Mouse (Mus musculus): ENCODE data around the gene Fam214a. TPM values are rescaled to one million over a fixed set of nuclear protein-coding genes. Genes with fewer than 3 reads are reported as not detected.

Fam214a gene
- polyA plus RNA-seq, 1 experiment from 2014 or later, result 6.4 TPM

- TF ChIP-seq EP300 (IDR thresholded peaks at IDR 0.05; ENCODE audit: low read depth) (no peak), CTCF (IDR thresholded peaks at IDR 0.05; ENCODE audit: low read depth) (no peak)
- DNase-seq, result no peak
- H3K36me3 ChIP-seq (replicated peaks; ENCODE audit: insufficient read depth, low read length), result peaks cover 23% of the 10 kb centered on the region
- no peaks in the 10 kb centered on the region for H3K9me3 ChIP-seq (ENCODE audit: low read length)
- H3K27me3 ChIP-seq (ENCODE audit: insufficient read depth, low read length), result no peaks in the 10 kb centered on the region
- no peak overlapping the region for H3K27ac ChIP-seq (ENCODE audit: low read depth)
- no peak for ATAC-seq
- H3K9ac ChIP-seq (replicated peaks), result no peak overlapping the region
- no peak overlapping the region for H3K4me2 ChIP-seq (ENCODE audit: low read depth, low read length)
- H3K4me1 ChIP-seq (ENCODE audit: insufficient read depth), result peaks cover 3% of the 10 kb centered on the region; the same call in 1 of the 2 replicates
- H3K4me3 ChIP-seq (ENCODE audit: low read depth, low read length), result no peak overlapping the region
- 88% methylated on average over 3 of the region's 3 CpGs for WGBS (ENCODE audit: insufficient replicate concordance)
Measured at GRCm38 (mm10) chr9:75019592-75019991, 66.9 kb downstream of the Fam214a start.

- DNase-seq (no peak), ATAC-seq (no peak)
- peaks cover 3% of the 10 kb centered on the region; the same call in 1 of the 2 replicates for H3K4me1 ChIP-seq (ENCODE audit: insufficient read depth)
- no peaks in the 10 kb centered on the region for H3K27me3 ChIP-seq (ENCODE audit: insufficient read depth, low read length)
- H3K36me3 ChIP-seq (replicated peaks; ENCODE audit: insufficient read depth, low read length), result peaks cover 24% of the 10 kb centered on the region
- no peak overlapping the region for H3K9ac ChIP-seq (replicated peaks)
- no peak for TF ChIP-seq EP300 (IDR thresholded peaks at IDR 0.05; ENCODE audit: low read depth)
- no peak for TF ChIP-seq CTCF (IDR thresholded peaks at IDR 0.05; ENCODE audit: low read depth)
- no peak overlapping the region for H3K4me2 ChIP-seq (ENCODE audit: low read depth, low read length)
- no peak overlapping the region for H3K4me3 ChIP-seq (ENCODE audit: low read depth, low read length)
- no peaks in the 10 kb centered on the region for H3K9me3 ChIP-seq (ENCODE audit: low read length)
- WGBS (ENCODE audit: insufficient replicate concordance), result 74% methylated on average over 4 of the region's 4 CpGs
- H3K27ac ChIP-seq (ENCODE audit: low read depth), result no peak overlapping the region
Measured at GRCm38 (mm10) chr9:75020561-75020960, 67.9 kb downstream of the Fam214a start.

GRCm38 (mm10) chr9:75022546-75022945 is 69.9 kb downstream of the Fam214a start:
- Histone ChIP-seq H3K4me3 (ENCODE audit: low read depth, low read length) (no peak overlapping the region), H3K9ac (replicated peaks) (no peak overlapping the region), H3K4me2 (ENCODE audit: low read depth, low read length) (no peak overlapping the region), H3K27ac (ENCODE audit: low read depth) (0 out of 2 replicates have a peak overlapping the region, but pooled peaks have one; percentile 31), H3K9me3 (ENCODE audit: low read length) (no peaks in the 10 kb centered on the region), H3K36me3 (replicated peaks; ENCODE audit: insufficient read depth, low read length) (peaks cover 18% of the 10 kb centered on the region; the same call in 1 of the 2 replicates), H3K27me3 (ENCODE audit: insufficient read depth, low read length) (no peaks in the 10 kb centered on the region), H3K4me1 (ENCODE audit: insufficient read depth) (peaks cover 3% of the 10 kb centered on the region; the same call in 1 of the 2 replicates)
- no peak for TF ChIP-seq EP300 (IDR thresholded peaks at IDR 0.05; ENCODE audit: low read depth)
- no peak for TF ChIP-seq CTCF (IDR thresholded peaks at IDR 0.05; ENCODE audit: low read depth)
- WGBS (ENCODE audit: insufficient replicate concordance), result 78% methylated on average over 7 of the region's 7 CpGs
- DNase-seq (no peak), ATAC-seq (no peak)

- no peaks in the 10 kb centered on the region for H3K9me3 ChIP-seq (ENCODE audit: low read length)
- ATAC-seq (peak; percentile 95), DNase-seq (peak; percentile 25)
- no peak overlapping the region for H3K4me3 ChIP-seq (ENCODE audit: low read depth, low read length)
- H3K36me3 ChIP-seq (replicated peaks; ENCODE audit: insufficient read depth, low read length), result peaks cover 21% of the 10 kb centered on the region
- TF ChIP-seq EP300 (IDR thresholded peaks at IDR 0.05; ENCODE audit: low read depth) (peak; percentile 24; the same call in 1 of the 2 replicates), CTCF (IDR thresholded peaks at IDR 0.05; ENCODE audit: low read depth) (no peak)
- peaks cover 3% of the 10 kb centered on the region; the same call in 1 of the 2 replicates for H3K4me1 ChIP-seq (ENCODE audit: insufficient read depth)
- H3K27me3 ChIP-seq (ENCODE audit: insufficient read depth, low read length), result no peaks in the 10 kb centered on the region
- no peak overlapping the region for H3K9ac ChIP-seq (replicated peaks)
- no peak overlapping the region for H3K4me2 ChIP-seq (ENCODE audit: low read depth, low read length)
- peak overlapping the region; percentile 31; the same call in 1 of the 2 replicates for H3K27ac ChIP-seq (ENCODE audit: low read depth)
- 61% methylated on average over 5 of the region's 5 CpGs for WGBS (ENCODE audit: insufficient replicate concordance)
Measured at GRCm38 (mm10) chr9:75023150-75023894, 70.6 kb downstream of the Fam214a start.

- Histone ChIP-seq H3K27ac (ENCODE audit: low read depth) (no peak overlapping the region), H3K4me1 (ENCODE audit: insufficient read depth) (peaks cover 3% of the 10 kb centered on the region; the same call in 1 of the 2 replicates), H3K4me3 (ENCODE audit: low read depth, low read length) (no peak overlapping the region), H3K27me3 (ENCODE audit: insufficient read depth, low read length) (no peaks in the 10 kb centered on the region), H3K9me3 (ENCODE audit: low read length) (no peaks in the 10 kb centered on the region), H3K36me3 (replicated peaks; ENCODE audit: insufficient read depth, low read length) (peaks cover 23% of the 10 kb centered on the region), H3K4me2 (ENCODE audit: low read depth, low read length) (no peak overlapping the region), H3K9ac (replicated peaks) (no peak overlapping the region)
- DNase-seq (no peak), ATAC-seq (peak; percentile 40)
- WGBS (ENCODE audit: insufficient replicate concordance), result 36% methylated on average over 7 of the region's 7 CpGs
- no peak for TF ChIP-seq CTCF (IDR thresholded peaks at IDR 0.05; ENCODE audit: low read depth)
- no peak for TF ChIP-seq EP300 (IDR thresholded peaks at IDR 0.05; ENCODE audit: low read depth)
Measured at GRCm38 (mm10) chr9:75024089-75024488, 71.4 kb downstream of the Fam214a start.

- no peak overlapping the region for H3K4me2 ChIP-seq (ENCODE audit: low read depth, low read length)
- peaks cover 3% of the 10 kb centered on the region; the same call in 1 of the 2 replicates for H3K4me1 ChIP-seq (ENCODE audit: insufficient read depth)
- WGBS (ENCODE audit: insufficient replicate concordance), result 76% methylated on average over 6 of the region's 6 CpGs
- no peak overlapping the region for H3K27ac ChIP-seq (ENCODE audit: low read depth)
- ATAC-seq, result no peak
- peaks cover 18% of the 10 kb centered on the region for H3K36me3 ChIP-seq (replicated peaks; ENCODE audit: insufficient read depth, low read length)
- H3K27me3 ChIP-seq (ENCODE audit: insufficient read depth, low read length), result no peaks in the 10 kb centered on the region
- H3K9me3 ChIP-seq (ENCODE audit: low read length), result no peaks in the 10 kb centered on the region
- no peak overlapping the region for H3K9ac ChIP-seq (replicated peaks)
- DNase-seq, result no peak
- TF ChIP-seq EP300 (IDR thresholded peaks at IDR 0.05; ENCODE audit: low read depth) (no peak), CTCF (IDR thresholded peaks at IDR 0.05; ENCODE audit: low read depth) (peak; percentile 64)
- no peak overlapping the region for H3K4me3 ChIP-seq (ENCODE audit: low read depth, low read length)
Measured at GRCm38 (mm10) chr9:75025689-75026088, 73.0 kb downstream of the Fam214a start.
